Mouse (Mus musculus) kidney, postnatal 4 days (tissue): ENCODE measurements around the gene Kdm4a.

Experiments
- DNase-seq, 2 experiments: peaks; one replicate each; pipeline ENCODE4 v3.0.0; 2021; ENCODE audit warnings: mixed read lengths in 2 of 2

The Kdm4a gene

GRCm38 (mm10) chr4:118179467-118180300, at the start of gene Kdm4a:
TSS of gene Kdm4a (minus strand) at chr4:118180043.
- peak; percentile 90 to 95 for DNase-seq

- DNase-seq: no peak
Observed at GRCm38 (mm10) chr4:118229035-118229770, 49.4 kb upstream of the Kdm4a start.

DNA sequence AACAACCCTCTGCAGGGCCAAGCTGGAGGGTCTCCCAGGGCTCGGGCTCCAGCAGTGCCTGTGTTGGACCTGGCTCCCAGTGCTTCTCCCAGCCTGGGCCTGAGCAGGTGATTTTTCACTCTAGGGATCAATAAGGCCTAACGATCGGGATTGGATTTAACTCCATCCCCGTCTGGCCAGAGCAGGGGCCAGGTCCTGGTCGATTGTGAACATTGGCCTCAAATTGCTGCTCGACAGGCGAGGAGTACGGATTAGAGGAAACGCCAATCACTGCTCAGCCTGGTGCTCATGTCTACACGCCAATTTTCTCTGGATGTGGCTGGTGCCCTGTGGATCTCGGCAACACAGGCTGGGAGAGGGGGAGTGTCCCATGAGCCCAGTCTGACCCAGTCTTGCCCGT, 47.6 kb upstream of the Kdm4a start:
- no peak for DNase-seq

- peak; percentile 31 to 58 for DNase-seq
Observed at GRCm38 (mm10) chr4:118221261-118221660, 41.4 kb upstream of the Kdm4a start.

DNA sequence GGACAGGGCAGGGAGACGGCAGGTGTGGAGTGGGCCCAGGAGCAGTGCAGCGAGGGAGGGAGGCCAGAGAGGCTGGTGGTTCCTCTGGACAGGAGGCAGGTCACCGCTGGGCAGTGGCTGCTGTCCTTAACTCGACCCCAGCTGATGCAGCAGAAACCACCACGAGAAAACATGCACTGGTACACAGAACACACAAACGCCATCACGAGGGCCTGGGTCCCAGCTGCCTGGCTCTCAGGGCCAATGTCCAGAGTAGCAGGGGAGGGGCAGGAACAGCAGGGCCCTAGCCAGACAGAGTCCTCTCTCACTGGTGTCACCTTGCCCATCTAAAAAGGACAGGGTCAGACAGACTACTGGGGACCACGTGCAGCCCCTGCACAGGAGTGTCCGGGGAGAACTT, 40.9 kb upstream of the Kdm4a start:
- DNase-seq: peak in 1 of 2 experiments; percentile 50

- DNase-seq: no peak
Observed at GRCm38 (mm10) chr4:118219487-118219886, 39.6 kb upstream of the Kdm4a start.

DNA sequence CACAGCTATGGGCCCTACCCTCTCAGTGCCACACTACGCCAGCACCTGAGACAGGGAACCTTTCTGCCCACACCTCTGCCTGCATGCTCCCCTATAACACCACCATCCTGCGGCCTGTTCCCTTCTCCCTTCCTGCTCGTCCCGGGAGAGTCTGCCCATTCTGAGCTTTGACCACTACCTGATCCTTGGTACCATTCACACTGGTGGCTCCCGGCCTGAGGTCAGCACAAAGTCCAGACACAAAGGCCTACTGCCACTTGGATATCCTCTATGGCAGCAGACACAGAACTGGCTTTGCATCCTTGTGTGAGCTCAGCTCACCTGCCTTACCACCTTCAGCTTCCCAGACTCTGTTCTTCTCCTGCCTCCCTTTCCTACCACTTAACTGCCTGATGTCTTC, 38.7 kb upstream of the Kdm4a start:
- DNase-seq: no peak

- peak; percentile 83 to 86 for DNase-seq
Observed at GRCm38 (mm10) chr4:118216726-118217595, 37.1 kb upstream of the Kdm4a start.

GRCm38 (mm10) chr4:118214891-118215290, 35.0 kb upstream of the Kdm4a start:
- DNase-seq: peak in 1 of 2 experiments; percentile 40

- DNase-seq: peak; percentile 52 to 61
Observed at GRCm38 (mm10) chr4:118206918-118207640, 27.2 kb upstream of the Kdm4a start.

GRCm38 (mm10) chr4:118205906-118206305, 26.1 kb upstream of the Kdm4a start:
- DNase-seq: no peak

DNA sequence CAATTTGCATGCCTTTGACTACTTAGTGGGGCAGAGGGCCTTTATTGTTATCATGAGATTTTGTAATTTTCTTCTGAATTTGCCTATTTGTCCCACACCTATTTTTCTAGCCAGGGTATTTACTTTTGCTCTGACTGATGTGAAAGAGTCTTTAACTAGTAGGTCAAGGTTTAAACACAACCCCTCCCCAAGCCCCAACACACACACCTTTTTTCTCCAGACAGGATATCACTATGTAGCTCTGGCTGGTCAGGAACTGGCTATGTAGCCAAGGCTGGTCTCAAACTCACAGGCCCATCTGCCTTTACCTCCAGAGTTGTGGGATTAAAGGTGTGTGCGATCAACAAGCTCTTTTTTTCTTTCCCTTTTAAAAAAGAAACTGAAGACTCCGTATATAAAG, 19.2 kb upstream of the Kdm4a start:
- no peak for DNase-seq

- no peak for DNase-seq
Observed at GRCm38 (mm10) chr4:118198606-118199005, 18.8 kb upstream of the Kdm4a start.

- DNase-seq: no peak
Observed at GRCm38 (mm10) chr4:118196185-118196584, 16.3 kb upstream of the Kdm4a start.

- DNase-seq: no peak
Observed at GRCm38 (mm10) chr4:118180301-118181080, 648 bp upstream of the Kdm4a start.

- peak in 1 of 2 experiments; percentile 14 for DNase-seq
Observed at GRCm38 (mm10) chr4:118178952-118179466, 834 bp downstream of the Kdm4a start.

GRCm38 (mm10) chr4:118172461-118172860, 7.4 kb downstream of the Kdm4a start:
- no peak for DNase-seq

DNA sequence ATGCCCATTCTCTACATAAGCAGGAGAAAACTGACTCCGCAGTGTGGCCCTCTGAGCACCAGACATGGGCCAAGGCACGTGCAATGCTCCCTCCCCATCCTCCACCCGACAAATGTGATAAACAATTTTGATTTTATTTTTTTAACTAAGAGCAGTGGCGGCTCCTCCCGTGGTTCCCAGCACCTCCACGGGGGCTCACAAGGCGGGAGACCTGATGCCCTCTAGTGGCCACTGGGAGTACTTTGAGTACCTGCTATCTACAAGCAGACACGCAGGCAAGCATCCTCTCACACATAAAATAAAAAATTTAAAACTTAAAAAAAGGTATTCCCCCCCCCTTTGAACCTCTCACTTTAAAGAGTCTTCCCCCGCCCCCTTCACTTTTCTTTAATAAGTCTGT, 8.8 kb downstream of the Kdm4a start:
- peak in 1 of 2 experiments; percentile 26 for DNase-seq

DNA sequence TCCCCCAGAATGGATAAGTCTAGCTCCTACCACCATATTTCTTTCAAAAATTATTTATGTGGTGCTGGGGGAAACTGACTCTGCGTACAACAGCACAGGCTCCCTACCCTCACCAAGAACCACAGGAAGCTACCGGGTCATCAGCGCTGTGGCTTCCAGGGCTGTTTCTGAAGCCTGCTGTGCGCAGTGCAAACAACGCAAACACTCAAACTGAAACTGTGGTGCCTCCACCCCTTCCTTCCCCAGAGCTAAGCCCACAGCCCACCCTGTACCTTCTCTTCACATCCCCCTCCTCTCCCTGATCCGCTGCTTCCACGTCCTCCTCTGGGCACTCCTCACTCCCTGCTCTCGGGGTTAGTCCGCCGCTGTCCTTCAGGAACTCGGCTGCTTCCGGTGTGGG, 17.7 kb downstream of the Kdm4a start:
- DNase-seq: no peak

DNA sequence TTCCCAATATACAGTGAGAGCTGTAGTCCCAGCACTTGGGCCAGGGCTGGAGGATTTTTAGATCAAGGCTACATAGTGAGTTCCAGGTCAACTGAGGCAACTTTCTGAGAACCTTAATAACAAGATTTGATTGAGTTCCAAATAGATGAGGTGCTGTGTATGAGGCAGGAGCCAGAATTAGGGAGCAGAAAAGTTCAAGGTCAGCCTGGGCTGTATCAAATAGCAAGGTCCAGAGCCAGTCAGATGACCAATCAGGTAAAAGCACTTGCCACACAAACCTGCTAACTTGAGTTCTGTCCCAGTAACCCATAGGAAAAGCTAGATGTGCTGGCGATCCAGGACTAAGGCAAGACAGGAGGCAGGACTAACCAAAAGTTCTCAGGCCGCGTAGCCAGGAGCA, 22.2 kb downstream of the Kdm4a start:
- no peak for DNase-seq

DNA sequence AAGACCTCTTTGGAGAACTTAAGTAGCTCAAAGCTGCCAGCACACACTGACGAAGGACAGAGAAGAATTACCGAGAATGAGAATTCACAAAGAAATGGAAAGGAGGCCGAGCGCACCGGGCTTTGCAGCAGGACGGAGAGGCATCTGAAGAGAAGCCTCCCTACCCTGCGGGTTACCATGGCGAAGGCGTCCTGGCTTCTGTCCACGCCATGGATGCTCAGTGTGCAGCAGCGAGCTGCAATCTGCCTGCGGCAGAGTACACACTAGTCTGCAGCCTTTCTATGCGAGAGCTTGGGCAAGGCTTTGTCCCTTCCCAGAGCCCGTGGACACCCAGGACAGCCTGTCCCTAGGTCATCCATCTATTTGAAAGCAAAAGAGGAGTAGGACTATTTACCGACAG, 23.3 kb downstream of the Kdm4a start:
- no peak for DNase-seq
